Mouse (Mus musculus): ENCODE measurements at regions not wholly inside any gene's neighbourhood (a gene's known extent, or its start where the extent isn't known, plus 50 kb on each side); places are given as distances from the start of the nearest gene placed in this dataset.

GRCm38 (mm10) chr1:35941642-35942077 lies 126.5 kb upstream of the Hs6st1 start:
- Histone ChIP-seq H3K9me3 (replicated peaks; ENCODE audit: control insufficient read depth, insufficient read depth, low read length, poor library complexity, severe bottlenecking) (no peaks in the 10 kb centered on the region), H3K27me3 (ENCODE audit: control insufficient read depth, insufficient read depth, low read length, poor library complexity, severe bottlenecking) (no peaks in the 10 kb centered on the region), H3K36me3 (ENCODE audit: control insufficient read depth, insufficient read depth, low read length, poor library complexity, severe bottlenecking) (no peaks in the 10 kb centered on the region), H3K4me3 (ENCODE audit: low read depth, low read length) (no peak overlapping the region), H3K4me1 (ENCODE audit: control insufficient read depth, insufficient read depth, low read length) (peaks cover 12% of the 10 kb centered on the region), H3K9ac (ENCODE audit: low read depth, poor library complexity, severe bottlenecking) (no peak overlapping the region), H3K27ac (ENCODE audit: insufficient read depth, low read length) (no peak overlapping the region)
- TF ChIP-seq CTCF (IDR thresholded peaks at IDR 0.05; ENCODE audit: low read depth, low read length) (no peak), EP300 (IDR thresholded peaks at IDR 0.05; ENCODE audit: insufficient read depth, low read depth, low read length) (0 out of 2 replicates have a peak, but pooled peaks have one; percentile 35)

- no peak overlapping the region for H3K4me3 ChIP-seq (ENCODE audit: low read depth, low read length)
- peaks cover 12% of the 10 kb centered on the region for H3K4me1 ChIP-seq (ENCODE audit: control insufficient read depth, insufficient read depth, low read length)
- H3K9me3 ChIP-seq (replicated peaks; ENCODE audit: control insufficient read depth, insufficient read depth, low read length, poor library complexity, severe bottlenecking): no peaks in the 10 kb centered on the region
- TF ChIP-seq POLR2A (IDR thresholded peaks at IDR 0.05; ENCODE audit: insufficient read depth, low read length): no peak
- no peak for TF ChIP-seq EP300 (IDR thresholded peaks at IDR 0.05; ENCODE audit: insufficient read depth, low read depth, low read length)
- no peak overlapping the region for H3K27ac ChIP-seq (ENCODE audit: insufficient read depth, low read length)
- no peaks in the 10 kb centered on the region for H3K27me3 ChIP-seq (ENCODE audit: control insufficient read depth, insufficient read depth, low read length, poor library complexity, severe bottlenecking)
- H3K36me3 ChIP-seq (ENCODE audit: control insufficient read depth, insufficient read depth, low read length, poor library complexity, severe bottlenecking): no peaks in the 10 kb centered on the region
- H3K9ac ChIP-seq (ENCODE audit: low read depth, poor library complexity, severe bottlenecking): no peak overlapping the region
Observed at GRCm38 (mm10) chr1:35942222-35942621, 126.0 kb upstream of the Hs6st1 start.

GRCm38 (mm10) chr1:35943800-35944199 lies 124.4 kb upstream of the Hs6st1 start:
- no peaks in the 10 kb centered on the region for H3K36me3 ChIP-seq (ENCODE audit: control insufficient read depth, insufficient read depth, low read length, poor library complexity, severe bottlenecking)
- peaks cover 12% of the 10 kb centered on the region for H3K4me1 ChIP-seq (ENCODE audit: control insufficient read depth, insufficient read depth, low read length)
- no peaks in the 10 kb centered on the region for H3K27me3 ChIP-seq (ENCODE audit: control insufficient read depth, insufficient read depth, low read length, poor library complexity, severe bottlenecking)
- H3K9me3 ChIP-seq (replicated peaks; ENCODE audit: control insufficient read depth, insufficient read depth, low read length, poor library complexity, severe bottlenecking): no peaks in the 10 kb centered on the region
- H3K4me3 ChIP-seq (ENCODE audit: low read depth, low read length): no peak overlapping the region
- H3K9ac ChIP-seq (ENCODE audit: low read depth, poor library complexity, severe bottlenecking): no peak overlapping the region
- H3K27ac ChIP-seq (ENCODE audit: insufficient read depth, low read length): peak overlapping the region; percentile 70
- 0 out of 2 replicates have a peak, but pooled peaks have one; percentile 53 for TF ChIP-seq EP300 (IDR thresholded peaks at IDR 0.05; ENCODE audit: insufficient read depth, low read depth, low read length)
- TF ChIP-seq CTCF (IDR thresholded peaks at IDR 0.05; ENCODE audit: low read depth, low read length): no peak

DNA sequence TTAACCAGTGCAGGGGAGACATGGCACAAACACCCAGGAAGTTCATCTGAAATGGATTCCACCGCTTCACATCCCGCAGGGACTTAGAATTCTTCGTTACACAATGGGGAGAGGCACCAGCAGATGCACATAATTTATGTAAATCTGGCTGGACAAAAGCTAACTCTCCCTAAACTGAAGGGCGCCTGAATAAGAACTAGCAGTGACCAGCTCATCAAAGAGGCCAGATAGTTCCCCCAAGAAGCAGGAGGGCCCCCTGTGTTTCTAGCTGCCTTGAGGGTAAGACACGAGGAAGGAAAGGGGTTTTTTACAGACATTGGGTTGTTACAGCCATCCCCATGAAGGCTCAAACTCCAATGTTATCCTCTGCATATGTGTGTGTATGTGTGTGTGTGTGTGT lies 123.8 kb upstream of the Hs6st1 start:
- peaks cover 12% of the 10 kb centered on the region for H3K4me1 ChIP-seq (ENCODE audit: control insufficient read depth, insufficient read depth, low read length)
- H3K27ac ChIP-seq (ENCODE audit: insufficient read depth, low read length): peak overlapping the region; percentile 70
- H3K36me3 ChIP-seq (ENCODE audit: control insufficient read depth, insufficient read depth, low read length, poor library complexity, severe bottlenecking): no peaks in the 10 kb centered on the region
- no peak overlapping the region for H3K4me3 ChIP-seq (ENCODE audit: low read depth, low read length)
- TF ChIP-seq EP300 (IDR thresholded peaks at IDR 0.05; ENCODE audit: insufficient read depth, low read depth, low read length) (peak; percentile 89), CTCF (IDR thresholded peaks at IDR 0.05; ENCODE audit: low read depth, low read length) (no peak)
- H3K27me3 ChIP-seq (ENCODE audit: control insufficient read depth, insufficient read depth, low read length, poor library complexity, severe bottlenecking): no peaks in the 10 kb centered on the region
- H3K9me3 ChIP-seq (replicated peaks; ENCODE audit: control insufficient read depth, insufficient read depth, low read length, poor library complexity, severe bottlenecking): no peaks in the 10 kb centered on the region
- no peak overlapping the region for H3K9ac ChIP-seq (ENCODE audit: low read depth, poor library complexity, severe bottlenecking)

- H3K27me3 ChIP-seq (ENCODE audit: control insufficient read depth, insufficient read depth, low read length, poor library complexity, severe bottlenecking): no peaks in the 10 kb centered on the region
- TF ChIP-seq POLR2A (IDR thresholded peaks at IDR 0.05; ENCODE audit: insufficient read depth, low read length): no peak
- TF ChIP-seq EP300 (IDR thresholded peaks at IDR 0.05; ENCODE audit: insufficient read depth, low read depth, low read length): no peak
- TF ChIP-seq CTCF (IDR thresholded peaks at IDR 0.05; ENCODE audit: low read depth, low read length): no peak
- no peaks in the 10 kb centered on the region for H3K36me3 ChIP-seq (ENCODE audit: control insufficient read depth, insufficient read depth, low read length, poor library complexity, severe bottlenecking)
- no peaks in the 10 kb centered on the region for H3K9me3 ChIP-seq (replicated peaks; ENCODE audit: control insufficient read depth, insufficient read depth, low read length, poor library complexity, severe bottlenecking)
- H3K4me3 ChIP-seq (ENCODE audit: low read depth, low read length): no peak overlapping the region
- peak overlapping the region; percentile 4; the same call in 1 of the 2 replicates for H3K27ac ChIP-seq (ENCODE audit: insufficient read depth, low read length)
- H3K9ac ChIP-seq (ENCODE audit: low read depth, poor library complexity, severe bottlenecking): no peak overlapping the region
- peaks cover 12% of the 10 kb centered on the region for H3K4me1 ChIP-seq (ENCODE audit: control insufficient read depth, insufficient read depth, low read length)
Observed at GRCm38 (mm10) chr1:35944849-35945248, 123.4 kb upstream of the Hs6st1 start.

GRCm38 (mm10) chr1:35945596-35945995 lies 122.6 kb upstream of the Hs6st1 start:
- TF ChIP-seq EP300 (IDR thresholded peaks at IDR 0.05; ENCODE audit: insufficient read depth, low read depth, low read length) (no peak), CTCF (IDR thresholded peaks at IDR 0.05; ENCODE audit: low read depth, low read length) (no peak), POLR2A (IDR thresholded peaks at IDR 0.05; ENCODE audit: insufficient read depth, low read length) (no peak)
- H3K4me1 ChIP-seq (ENCODE audit: control insufficient read depth, insufficient read depth, low read length): peaks cover 12% of the 10 kb centered on the region
- no peak overlapping the region for H3K27ac ChIP-seq (ENCODE audit: insufficient read depth, low read length)
- H3K9ac ChIP-seq (ENCODE audit: low read depth, poor library complexity, severe bottlenecking): no peak overlapping the region
- no peak overlapping the region for H3K4me3 ChIP-seq (ENCODE audit: low read depth, low read length)
- H3K36me3 ChIP-seq (ENCODE audit: control insufficient read depth, insufficient read depth, low read length, poor library complexity, severe bottlenecking): no peaks in the 10 kb centered on the region
- no peaks in the 10 kb centered on the region for H3K9me3 ChIP-seq (replicated peaks; ENCODE audit: control insufficient read depth, insufficient read depth, low read length, poor library complexity, severe bottlenecking)
- H3K27me3 ChIP-seq (ENCODE audit: control insufficient read depth, insufficient read depth, low read length, poor library complexity, severe bottlenecking): no peaks in the 10 kb centered on the region

All from ES-Bruce4 (cell line).